Mouse (Mus musculus) neural tube, embryonic 10.5 days (tissue): Measurements from ENCODE around the gene Hspa1l.
A peak's percentile ranks its signal among the peaks of the same experiment; 100 is the strongest.
"Not testable (repeated sequence)": the region's sequence is repeated elsewhere in the genome, so short reads cannot be mapped to it uniquely, and the experiment has no call there.

Experiments used
- DNase-seq: peaks from one replicate; pipeline ENCODE4 v3.0.0-alpha.2; 2017; ENCODE audit warnings: low spot score; ENCODE audit errors: extremely low spot score

The Hspa1l gene

GRCm38 (mm10) chr17:34971694-34972068 is 822 bp upstream of the Hspa1l start:
- not testable (repeated sequence) for DNase-seq

DNA sequence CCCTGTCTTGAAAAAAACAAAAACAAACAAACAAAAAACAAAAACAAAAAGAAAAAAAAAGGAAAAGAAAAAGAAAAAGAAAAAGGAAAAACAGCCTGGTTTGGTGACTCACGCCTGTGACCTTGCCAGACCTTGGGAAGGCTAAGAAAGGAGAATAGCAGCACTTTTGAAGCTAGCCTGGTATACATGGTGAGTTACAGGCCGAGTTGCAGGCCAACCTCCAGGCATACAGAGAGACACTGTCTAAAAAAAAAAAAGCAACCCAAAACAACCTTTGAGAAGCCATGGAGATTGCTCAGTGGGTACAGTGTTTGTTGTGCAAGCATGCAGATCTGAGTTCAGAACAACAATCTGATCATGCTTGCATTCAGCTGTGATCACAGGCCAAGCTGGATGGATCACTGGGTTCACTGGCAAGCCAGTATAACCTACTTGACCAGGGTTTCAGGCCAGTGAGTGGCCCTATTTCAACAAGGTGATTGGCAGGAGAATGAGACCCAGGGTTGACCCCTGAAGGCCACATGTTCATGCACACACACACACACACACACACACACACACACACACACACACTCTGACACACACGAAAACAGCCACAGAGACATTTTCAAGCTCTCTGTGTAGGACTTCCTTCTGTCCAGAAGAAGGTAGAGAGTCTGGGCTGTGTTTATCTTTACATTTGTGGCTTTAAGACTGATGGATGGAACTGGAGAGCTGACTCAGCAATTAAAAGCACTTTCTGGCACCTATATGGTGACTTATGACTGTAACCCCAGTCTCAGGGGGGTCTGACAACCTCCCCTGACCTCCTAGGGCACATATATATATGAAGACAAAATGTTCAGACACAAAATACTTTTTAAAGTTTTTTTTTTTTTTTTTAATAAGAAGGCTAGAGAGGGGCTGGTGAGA is 3.3 kb downstream of the Hspa1l start:
- no peak for DNase-seq

DNA sequence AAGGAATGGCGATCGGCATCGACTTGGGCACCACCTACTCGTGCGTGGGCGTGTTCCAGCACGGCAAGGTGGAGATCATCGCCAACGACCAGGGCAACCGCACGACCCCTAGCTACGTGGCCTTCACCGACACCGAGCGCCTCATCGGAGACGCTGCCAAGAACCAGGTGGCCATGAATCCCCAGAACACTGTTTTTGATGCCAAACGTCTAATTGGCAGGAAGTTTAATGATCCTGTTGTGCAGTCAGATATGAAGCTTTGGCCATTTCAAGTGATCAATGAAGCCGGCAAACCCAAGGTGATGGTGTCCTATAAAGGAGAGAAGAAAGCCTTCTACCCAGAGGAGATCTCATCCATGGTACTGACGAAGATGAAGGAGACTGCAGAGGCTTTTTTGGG is 4.5 kb downstream of the Hspa1l start:
- no peak for DNase-seq

- no peak for DNase-seq
These were observed 5.7 kb downstream of the Hspa1l start for GRCm38 (mm10) chr17:34978239-34978638.

GRCm38 (mm10) chr17:34979631-34980030 is 7.1 kb downstream of the Hspa1l start:
- no peak for DNase-seq

GRCm38 (mm10) chr17:34980655-34981054 is 8.2 kb downstream of the Hspa1l start:
- no peak for DNase-seq

DNA sequence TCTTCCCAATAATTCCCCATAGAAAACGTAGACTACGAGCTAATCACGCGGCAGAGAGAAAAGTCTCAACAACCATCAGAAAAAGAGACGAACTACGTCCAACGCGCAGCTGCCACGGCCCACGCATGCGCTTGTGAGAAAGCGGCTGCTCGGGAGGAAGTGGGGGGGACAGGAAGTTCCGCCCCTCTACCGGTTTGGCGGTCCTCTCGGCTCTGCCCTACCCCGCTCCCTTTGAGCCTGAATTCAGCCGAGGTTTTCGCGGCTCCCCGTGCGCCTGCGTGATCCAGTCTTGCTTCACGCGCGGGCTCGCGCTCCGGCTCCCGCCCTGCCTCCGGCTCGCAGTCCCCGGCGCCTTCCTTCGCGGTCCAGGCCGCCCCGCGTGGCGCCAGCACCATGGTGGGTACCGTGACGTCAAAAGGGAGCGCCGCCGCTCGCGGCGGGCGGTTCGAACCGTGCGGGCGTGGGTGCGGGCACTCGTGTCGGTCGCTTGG is 9.2 kb downstream of the Hspa1l start, which contains the start of gene Lsm2:
Lsm2 (plus strand) TSS at position 173 of the 491 bp plus-strand sequence.
- DNase-seq, result peak; percentile 93

GRCm38 (mm10) chr17:34982328-34982727 is 9.8 kb downstream of the Hspa1l start:
- no peak for DNase-seq

DNA sequence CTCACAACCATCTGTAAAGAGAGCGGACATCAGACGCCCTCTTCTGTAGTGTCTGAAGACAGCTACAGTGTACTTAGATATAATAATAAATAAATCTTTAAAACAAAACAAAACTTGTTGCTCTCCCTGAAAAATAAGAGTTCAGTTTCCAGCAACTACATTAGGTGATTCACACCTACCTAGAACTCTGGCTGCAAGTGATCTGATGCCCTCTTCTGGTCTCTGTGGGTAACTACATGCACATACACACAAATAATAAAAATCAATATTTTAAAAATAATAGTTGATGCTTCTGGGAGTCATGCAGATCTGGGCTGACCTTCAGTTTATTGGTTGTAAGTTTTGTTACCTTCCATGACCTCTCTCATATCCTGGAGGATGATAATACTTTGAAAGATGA is 11.7 kb downstream of the Hspa1l start:
- no peak for DNase-seq

GRCm38 (mm10) chr17:34994751-34995150 is 22.2 kb downstream of the Hspa1l start:
- no peak for DNase-seq

DNA sequence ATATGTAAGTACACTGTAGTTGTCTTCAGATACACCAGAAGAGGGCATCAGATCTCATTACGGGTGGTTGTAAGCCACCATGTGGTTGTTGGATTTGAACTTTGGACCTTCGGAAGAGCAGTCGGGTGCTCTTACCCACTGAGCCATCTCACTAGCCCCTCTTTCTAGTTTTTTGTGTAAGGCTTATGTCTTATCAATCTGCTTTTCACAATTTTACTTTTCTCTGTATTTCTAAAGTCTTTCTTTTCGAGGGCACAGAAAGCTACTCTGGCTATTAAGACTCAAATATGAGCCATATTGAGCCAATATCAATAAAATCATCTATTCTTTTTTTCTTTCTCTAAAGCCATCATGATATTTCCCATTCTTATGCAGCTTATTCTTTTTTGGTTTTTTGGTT is 22.7 kb downstream of the Hspa1l start:
- not testable (repeated sequence) for DNase-seq

DNA sequence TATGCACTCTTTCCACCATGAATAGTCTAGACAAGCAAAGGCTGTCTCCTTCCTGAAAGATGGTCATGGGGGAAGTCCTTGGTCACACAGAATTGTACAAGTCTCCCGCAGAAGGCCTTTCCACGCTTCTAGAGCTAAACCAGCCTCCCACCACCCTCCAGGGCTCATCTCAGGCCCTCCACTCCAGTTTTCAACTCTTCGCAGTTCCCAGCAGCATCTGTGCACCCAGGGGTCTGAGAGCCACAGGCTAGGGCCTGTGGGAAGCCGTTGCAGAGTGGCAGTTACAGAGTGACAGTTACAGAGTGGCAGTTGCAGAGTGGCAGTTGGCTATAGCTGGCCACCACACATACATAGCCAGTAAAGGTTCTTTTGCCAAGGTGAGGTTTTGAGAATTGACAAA is 23.4 kb downstream of the Hspa1l start:
- not testable (repeated sequence) for DNase-seq

GRCm38 (mm10) chr17:34996411-34997141 is 24.1 kb downstream of the Hspa1l start:
- DNase-seq, result no peak

DNA sequence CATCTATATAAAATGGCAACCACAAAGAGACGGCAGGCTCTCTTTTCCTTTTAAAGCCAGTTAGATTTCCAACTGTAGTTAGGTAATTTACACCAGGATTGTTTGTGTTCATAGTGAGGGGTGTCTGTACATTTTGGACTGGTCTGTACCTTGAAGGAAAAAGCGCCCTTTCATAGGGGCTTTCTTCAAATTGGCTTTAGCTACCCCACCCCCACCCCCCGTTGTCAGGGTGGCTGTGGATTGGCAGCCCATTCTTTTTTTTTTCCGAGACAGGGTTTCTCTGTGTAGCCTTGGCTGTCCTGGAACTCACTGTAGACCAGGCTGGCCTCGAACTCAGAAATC is 24.6 kb downstream of the Hspa1l start:
- DNase-seq, result no peak

- DNase-seq, result no peak
These were observed 26.3 kb downstream of the Hspa1l start for GRCm38 (mm10) chr17:34998526-34999430.

DNA sequence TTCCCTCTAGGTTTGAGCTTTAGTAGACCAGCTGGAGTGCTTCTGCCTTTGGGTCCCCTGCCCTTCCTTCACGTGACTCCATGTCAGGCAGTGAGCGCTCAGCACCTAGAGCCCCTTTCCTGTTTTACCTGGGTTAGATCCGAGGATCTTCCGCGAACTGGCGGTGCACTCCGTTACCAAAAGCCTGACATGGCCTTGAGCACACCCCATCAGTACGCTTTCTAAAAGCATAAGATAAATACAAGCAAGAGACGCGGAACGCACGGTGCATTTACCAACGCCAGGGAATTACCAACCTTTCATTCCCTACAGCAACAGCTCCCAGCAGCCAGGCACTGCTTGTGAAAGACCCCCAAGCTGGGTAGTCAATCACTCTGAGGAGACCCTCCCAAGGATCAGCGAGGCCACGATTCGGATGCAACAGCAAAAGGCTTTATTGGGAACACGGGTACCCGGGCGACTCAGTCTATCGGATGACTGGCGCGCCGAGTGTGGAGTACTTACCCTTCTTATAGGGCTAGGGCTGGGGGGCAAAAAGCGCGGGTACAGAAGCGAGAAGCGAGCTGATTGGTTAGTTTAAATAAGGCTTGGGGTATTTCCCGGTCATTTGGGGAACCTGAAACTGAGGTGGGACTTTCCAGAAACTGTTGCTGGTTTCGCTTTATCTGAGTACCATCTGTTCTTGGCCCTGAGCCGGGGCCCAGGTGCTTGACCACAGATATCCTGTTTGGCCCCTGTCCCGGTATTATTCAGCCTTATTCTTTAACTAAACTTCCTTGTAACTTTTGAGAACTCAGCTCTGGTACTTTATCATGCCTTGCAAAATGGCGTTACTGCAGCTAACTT is 27.6 kb downstream of the Hspa1l start:
- DNase-seq, result peak; percentile 57

GRCm38 (mm10) chr17:35000717-35001451 is 28.4 kb downstream of the Hspa1l start, which contains the start of gene Vars:
Vars (plus strand) TSS chr17:35000987.
- DNase-seq, result peak; percentile 99

- no peak for DNase-seq
These were observed 29.1 kb downstream of the Hspa1l start for GRCm38 (mm10) chr17:35001452-35002152.
